Mouse (Mus musculus) lung, adult 18-20 months (tissue): Measurements from ENCODE around the gene Simc1.
"Not testable (repeated sequence)": the region's sequence is repeated elsewhere in the genome, so short reads cannot be mapped to it uniquely, and the experiment has no call there.

ENCODE experiments used
- DNase-seq, 2 experiments: peaks; one replicate each; pipeline ENCODE4 v3.0.0; 2022; ENCODE audit warnings: mixed read lengths in 2 of 2

Gene Simc1

GRCm38 (mm10) chr13:54503604-54504521, at the start of gene Simc1:
Gene Simc1 (plus strand): TSS chr13:54503779.
- peak; percentile 75 to 80 for DNase-seq

- peak in 1 of 2 experiments; percentile 11 for DNase-seq
Measured at GRCm38 (mm10) chr13:54457062-54457461, 46.5 kb upstream of the Simc1 start.

GRCm38 (mm10) chr13:54459282-54459681, 44.3 kb upstream of the Simc1 start:
- DNase-seq = no peak

- peak; percentile 89 to 91 for DNase-seq
Measured at GRCm38 (mm10) chr13:54468098-54469011, 35.2 kb upstream of the Simc1 start, which contains the start of gene Thoc3. Gene Thoc3 (minus strand): TSS chr13:54468849.

- DNase-seq = no peak
Measured at GRCm38 (mm10) chr13:54469012-54469354, 34.6 kb upstream of the Simc1 start.

GRCm38 (mm10) chr13:54471967-54472366, 31.6 kb upstream of the Simc1 start:
- DNase-seq = no peak

- no peak for DNase-seq
Measured at GRCm38 (mm10) chr13:54474996-54475395, 28.6 kb upstream of the Simc1 start.

GRCm38 (mm10) chr13:54475702-54476101, 27.9 kb upstream of the Simc1 start:
- DNase-seq = peak; percentile 17 to 23

GRCm38 (mm10) chr13:54479286-54479685, 24.3 kb upstream of the Simc1 start:
- no peak for DNase-seq

GRCm38 (mm10) chr13:54481498-54481897, 22.1 kb upstream of the Simc1 start:
- DNase-seq = no peak

GRCm38 (mm10) chr13:54490411-54490810, 13.2 kb upstream of the Simc1 start:
- DNase-seq = no peak

GRCm38 (mm10) chr13:54491381-54491780, 12.2 kb upstream of the Simc1 start:
- no peak for DNase-seq

GRCm38 (mm10) chr13:54499551-54499950, 4.0 kb upstream of the Simc1 start:
- not testable (repeated sequence) for DNase-seq

GRCm38 (mm10) chr13:54501352-54501751, 2.2 kb upstream of the Simc1 start:
- DNase-seq = no peak

- no peak for DNase-seq
Measured at GRCm38 (mm10) chr13:54501957-54502690, 1.5 kb upstream of the Simc1 start.

- no peak for DNase-seq
Measured at GRCm38 (mm10) chr13:54503278-54503603, 338 bp upstream of the Simc1 start.

GRCm38 (mm10) chr13:54504611-54505260, 1.2 kb downstream of the Simc1 start:
- DNase-seq = no peak

GRCm38 (mm10) chr13:54505920-54506319, 2.3 kb downstream of the Simc1 start:
- no peak for DNase-seq

- DNase-seq = peak; percentile 12 to 22
Measured at GRCm38 (mm10) chr13:54520221-54520620, 16.6 kb downstream of the Simc1 start.

GRCm38 (mm10) chr13:54521181-54521580, 17.6 kb downstream of the Simc1 start:
- no peak for DNase-seq

- no peak for DNase-seq
Measured at GRCm38 (mm10) chr13:54527140-54527539, 23.6 kb downstream of the Simc1 start.

- DNase-seq = no peak
Measured at GRCm38 (mm10) chr13:54532134-54532533, 28.6 kb downstream of the Simc1 start.
